Mouse (Mus musculus) ES-E14 (cell line): ENCODE results near the gene Kcng4.

Experiments
- CHD2 ChIP-seq: IDR thresholded peaks from 2 replicates; pipeline ENCODE4 v1.6.1; 2014; ENCODE audit warnings: mild to moderate bottlenecking, low read depth, low read length, inconsistent platforms
- HCFC1 ChIP-seq: IDR thresholded peaks from 2 replicates; pipeline ENCODE4 v1.6.1; 2012; ENCODE audit warnings: low read length, inconsistent platforms, borderline replicate concordance; ENCODE audit not compliant: insufficient read depth
- MAFK ChIP-seq: IDR thresholded peaks from 2 replicates; pipeline ENCODE4 v1.6.1; 2014; ENCODE audit warnings: mild to moderate bottlenecking, low read depth, low read length, inconsistent platforms; ENCODE audit not compliant: insufficient read depth
- ZC3H11A ChIP-seq: IDR thresholded peaks from 2 replicates; pipeline ENCODE4 v1.6.1; 2012; ENCODE audit warnings: low read depth, mild to moderate bottlenecking, inconsistent platforms, low read length, borderline replicate concordance
- ZNF384 ChIP-seq: IDR thresholded peaks from 2 replicates; pipeline ENCODE4 v1.6.1; 2012; ENCODE audit warnings: low read depth, low read length, inconsistent platforms

DNA sequence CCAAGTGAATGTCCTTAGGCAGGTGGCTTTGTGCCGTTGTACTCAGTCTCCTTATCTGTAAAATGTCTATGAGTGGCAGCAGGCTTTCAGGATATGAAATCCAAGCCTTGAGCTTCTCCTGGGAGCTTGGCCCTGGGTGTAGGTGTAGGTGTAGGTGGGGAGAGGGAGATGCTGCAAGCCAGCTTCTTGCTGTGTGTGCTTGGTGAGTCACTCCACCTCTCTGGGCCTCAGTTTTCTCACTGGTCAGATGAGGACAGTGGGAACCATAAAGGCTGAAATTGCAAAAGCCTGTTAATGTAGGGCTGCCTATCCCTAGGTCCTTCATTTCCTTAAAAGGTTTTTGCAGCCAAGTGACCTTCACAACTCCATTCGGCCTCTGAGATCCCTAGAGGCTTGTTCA, 478 bp upstream of the Kcng4 start:
- TF ChIP-seq ZNF384: no peak
- no peak for TF ChIP-seq MAFK
- no peak for TF ChIP-seq ZC3H11A
- TF ChIP-seq HCFC1: no peak
- no peak for TF ChIP-seq CHD2
